7 mouse cellular contexts compared by ENCODE assay signal in genomic region chr12:45073331-45074041, GRCm38 (mm10). TPM values are rescaled to one million over a fixed set of nuclear protein-coding genes. Genes with fewer than 3 reads are reported as not detected.
DNase-seq lines count a peak whose midpoint lies in the region; ATAC-seq and TF ChIP-seq lines count a peak whose summit lies in the region.

No protein-coding gene starts in this region.

- H3K27ac ChIP-seq in liver, adult 2 months (replicated peaks; ENCODE audit: insufficient read depth, low read depth, low read length): peak overlapping the region; percentile 94
- H3K27ac ChIP-seq in heart, embryonic 15.5 days: peak overlapping the region; percentile 88
- peak overlapping the region; percentile 71 for H3K27ac ChIP-seq in liver, embryonic 16.5 days (ENCODE audit: low read length)

- peak overlapping the region; percentile 96 for H3K4me2 ChIP-seq in heart, embryonic 15.5 days
- H3K4me2 ChIP-seq in liver, embryonic 16.5 days (ENCODE audit: low read depth, low read length): peak overlapping the region; percentile 55

- intact Hi-C loops in left cerebral cortex, postnatal 36 days (cut with DNase I): loop anchor here (2.0 to 5.0 kb wide), 3 partner anchors 63 to 226 kb away; no protein-coding TSS in a partner anchor

- no peaks in the 10 kb centered on the region for H3K27me3 ChIP-seq in liver, adult 2 months (ENCODE audit: control insufficient read depth, insufficient read depth, low read length)
- no peaks in the 10 kb centered on the region for H3K27me3 ChIP-seq in heart, embryonic 15.5 days
- peaks cover 17% of the 10 kb centered on the region for H3K27me3 ChIP-seq in liver, embryonic 16.5 days (ENCODE audit: control insufficient read depth, insufficient read depth, low read depth, low read length)

- TF ChIP-seq POLR2A in liver, adult 2 months (IDR thresholded peaks at IDR 0.05; ENCODE audit: extremely low read depth, insufficient read depth, low read length): no peak

- peak overlapping the region; percentile 90 for H3K9ac ChIP-seq in liver, adult 2 months (ENCODE audit: low read depth, low read length)
- peak overlapping the region; percentile 75 for H3K9ac ChIP-seq in heart, embryonic 15.5 days
- H3K9ac ChIP-seq in liver, embryonic 16.5 days (ENCODE audit: low read depth, low read length): peak overlapping the region; percentile 58

- H3K4me3 ChIP-seq in liver, adult 2 months (ENCODE audit: insufficient read depth, low read depth, low read length): peak overlapping the region; percentile 89
- H3K4me3 ChIP-seq in heart, embryonic 15.5 days: peak overlapping the region; percentile 68
- peak overlapping the region; percentile 61 for H3K4me3 ChIP-seq in liver, embryonic 16.5 days (ENCODE audit: low read depth, low read length)

- TF ChIP-seq CTCF in liver, adult 2 months (IDR thresholded peaks at IDR 0.05; ENCODE audit: low read depth, low read length): no peak

- H3K9me3 ChIP-seq in heart, embryonic 15.5 days (replicated peaks): no peaks in the 10 kb centered on the region
- no peaks in the 10 kb centered on the region for H3K9me3 ChIP-seq in liver, embryonic 16.5 days (replicated peaks; ENCODE audit: control insufficient read depth, low read length)

- 0 out of 2 replicates have a peak, but pooled peaks have one; percentile 21 for ATAC-seq in heart, embryonic 15.5 days (replicated peaks; ENCODE audit: insufficient number of reproducible peaks, insufficient read depth, low FRiP score, low read depth)
- ATAC-seq in liver, embryonic 16.5 days (ENCODE audit: low read depth): no peak

- H3K4me1 ChIP-seq in liver, adult 2 months (ENCODE audit: control insufficient read depth, insufficient read depth, low read length): peaks cover 6% of the 10 kb centered on the region; the same call in 1 of the 2 replicates
- peaks cover 21% of the 10 kb centered on the region for H3K4me1 ChIP-seq in heart, embryonic 15.5 days (replicated peaks)
- H3K4me1 ChIP-seq in liver, embryonic 16.5 days (ENCODE audit: control insufficient read depth, low read depth, low read length): no peaks in the 10 kb centered on the region; the same call in 1 of the 2 replicates

- WGBS in liver, adult 2 months: 3% methylated on average over 28 of the region's 28 CpGs
- 2% methylated on average over 28 of the region's 28 CpGs for WGBS in heart, embryonic 15.5 days
- WGBS in liver, embryonic 16.5 days (ENCODE audit: insufficient replicate concordance): 1% methylated on average over 28 of the region's 28 CpGs

- DNase-seq in liver, adult 2 months (ENCODE audit: extremely low read depth, low read depth, low spot score): no peak
- DNase-seq in liver (no peak), adipocyte (ENCODE audit: low spot score) (no peak)
- DNase-seq in embryo, embryonic 10.5 days (ENCODE audit: low spot score): peak; percentile 68
- no peak for DNase-seq in left cerebral cortex, postnatal 36 days (ENCODE audit: low spot score in 2 of 2)

- H3K79me2 ChIP-seq in liver, adult 2 months (ENCODE audit: control insufficient read depth, insufficient read depth, low read length): peaks cover 5% of the 10 kb centered on the region; the same call in 1 of the 2 replicates

- H3K36me3 ChIP-seq in liver, adult 2 months (ENCODE audit: control insufficient read depth, insufficient read depth, low read length): no peaks in the 10 kb centered on the region
- no peaks in the 10 kb centered on the region for H3K36me3 ChIP-seq in heart, embryonic 15.5 days
- H3K36me3 ChIP-seq in liver, embryonic 16.5 days (ENCODE audit: control insufficient read depth, insufficient read depth): no peaks in the 10 kb centered on the region

RNA-seq across cellular contexts. Expression of gene Stxbp6, which starts 1.0 kb away (rescaled TPM):
- total RNA-seq in liver, adult 2 months (2014; rRNA removed): 7.5 and 8.5 TPM in 2 replicates
- polyA plus RNA-seq in liver, adult 2 months (2012; rRNA removed): 4.6 and 4.8 TPM in 2 replicates
- polyA plus RNA-seq in heart, embryonic 15.5 days (2015; fragmentation: Nextera tagmentation; extraction: Ambion mirVana): 13.1 and 16.6 TPM in 2 replicates
- polyA plus RNA-seq in liver, embryonic 16.5 days (2015; fragmentation: Nextera tagmentation; extraction: Ambion mirVana): 5.8 and 7.3 TPM in 2 replicates
- total RNA-seq in left cerebral cortex, postnatal 36 days (2021): 10 to 100 TPM; 55.4 to 56.9 TPM
